Mouse (Mus musculus) neutrophil, adult 5-6 weeks (primary cell): ENCODE data around the gene Tmem170b. TPM values are rescaled to one million over a fixed set of nuclear protein-coding genes. Genes with fewer than 3 reads are reported as not detected.
"Not testable (repeated sequence)": the region's sequence is repeated elsewhere in the genome, so short reads cannot be mapped to it uniquely, and the experiment has no call there.

Experiments
- ATAC-seq: fragments of 151-379, 151-347 bp; 2 replicates; pipeline ENCODE4 v1.8.0; 2017; ENCODE audit warnings: mild to moderate bottlenecking, moderate TSS enrichment; ENCODE audit not compliant: insufficient number of reproducible peaks, poor library complexity, low FRiP score, severe bottlenecking; ENCODE audit errors: extremely low read depth
- total RNA-seq: library from RNA; stranded (forward); fragments of 200-1000 nt; gene quantifications from 2 replicates; pipeline ENCODE4 v1.2.3, GENCODE M21; 2017

Gene Tmem170b
- total RNA-seq, 1 experiment from 2014 or later = 22.5 TPM

GRCm38 (mm10) chr13:41660052-41660793 is 54.5 kb downstream of the Tmem170b start:
- no peak for ATAC-seq

- no peak for ATAC-seq
These were observed 55.4 kb downstream of the Tmem170b start for GRCm38 (mm10) chr13:41661116-41661515.

DNA sequence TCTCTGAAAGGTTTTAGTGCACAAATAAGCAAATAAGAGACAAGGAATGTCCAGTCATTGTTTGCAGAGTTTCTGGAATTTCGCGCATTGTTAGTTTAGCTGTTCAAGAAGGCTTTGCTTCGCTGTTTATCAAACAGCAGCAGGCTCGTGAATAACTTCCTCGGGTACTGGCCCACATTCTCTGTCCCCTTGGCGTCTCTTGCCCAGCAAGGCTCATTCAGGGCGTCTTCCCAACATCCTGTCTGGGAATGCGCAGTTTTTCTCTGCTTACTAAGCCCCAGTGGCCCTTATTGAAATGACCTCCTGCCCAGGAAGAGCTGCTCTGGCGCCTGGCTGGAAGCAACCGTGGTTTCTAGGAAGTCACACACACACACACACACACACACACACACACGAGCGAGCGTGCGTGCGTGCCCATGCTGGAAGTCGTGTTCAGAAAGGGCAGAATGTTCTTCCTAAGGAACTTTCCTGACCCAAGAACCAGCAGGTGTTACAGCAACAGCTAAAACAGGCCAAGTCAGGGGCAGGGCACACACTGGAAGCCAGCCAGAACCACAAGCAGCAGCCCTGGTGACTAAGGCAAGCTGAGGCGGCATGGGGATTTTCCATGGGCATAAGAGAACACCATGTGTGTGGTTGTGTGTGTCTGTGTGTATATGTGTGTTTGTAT is 56.8 kb downstream of the Tmem170b start:
- ATAC-seq = no peak; the same call in 1 of the 2 replicates

DNA sequence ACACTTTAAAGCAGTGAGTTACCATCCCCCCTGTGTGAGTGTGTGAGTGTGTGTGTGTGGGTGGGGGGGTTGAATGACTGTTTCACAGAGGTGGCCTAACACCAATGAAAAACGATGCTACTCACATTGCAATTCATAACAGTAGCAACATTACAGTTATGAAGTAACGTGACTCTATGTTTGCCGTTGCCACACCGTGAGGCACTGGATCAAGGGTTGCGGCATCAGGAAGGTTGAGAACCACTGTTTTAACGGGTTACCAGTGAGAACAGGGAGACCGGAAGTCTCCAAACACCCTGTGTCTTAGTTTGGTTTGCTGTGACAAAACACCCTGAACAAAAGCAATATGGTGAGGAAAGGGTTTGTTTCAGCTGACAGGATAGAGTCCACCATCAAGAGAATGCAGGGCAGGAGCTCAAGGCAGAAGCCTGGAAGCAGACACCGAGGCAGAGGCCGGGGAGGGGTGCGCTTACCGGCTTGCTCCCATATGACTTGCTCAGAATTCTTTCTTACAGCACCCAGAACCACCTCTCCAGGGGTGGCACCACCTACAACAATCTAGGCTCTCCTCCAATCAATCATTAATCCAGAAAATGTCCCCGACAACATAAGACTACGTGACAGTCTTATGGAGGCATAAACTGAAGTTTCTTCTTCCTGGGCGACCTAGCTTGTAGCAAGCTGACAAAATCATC is 57.9 kb downstream of the Tmem170b start:
- no peak for ATAC-seq

DNA sequence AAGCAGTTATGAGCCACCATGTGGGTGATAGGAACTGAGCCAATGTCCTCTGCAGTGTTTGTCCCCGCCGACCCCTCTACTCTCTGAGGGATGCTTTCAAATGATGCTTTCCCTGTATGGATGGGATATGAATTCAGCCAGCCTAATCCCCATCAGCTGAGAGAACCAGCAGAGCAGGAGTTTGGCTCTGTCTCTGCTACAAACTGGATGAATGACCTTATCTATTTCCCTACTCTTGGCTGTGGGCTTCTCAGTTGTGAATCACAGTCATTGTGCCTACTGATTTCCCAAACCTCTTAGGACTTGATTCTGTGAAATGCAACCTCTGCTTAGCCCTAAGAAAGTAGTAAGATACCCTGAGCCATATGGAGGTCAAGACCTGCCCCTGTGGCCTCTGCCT is 64.2 kb downstream of the Tmem170b start:
- no peak for ATAC-seq

GRCm38 (mm10) chr13:41670386-41671130 is 64.9 kb downstream of the Tmem170b start:
- ATAC-seq = no peak

GRCm38 (mm10) chr13:41671136-41671705 is 65.5 kb downstream of the Tmem170b start:
- no peak for ATAC-seq

DNA sequence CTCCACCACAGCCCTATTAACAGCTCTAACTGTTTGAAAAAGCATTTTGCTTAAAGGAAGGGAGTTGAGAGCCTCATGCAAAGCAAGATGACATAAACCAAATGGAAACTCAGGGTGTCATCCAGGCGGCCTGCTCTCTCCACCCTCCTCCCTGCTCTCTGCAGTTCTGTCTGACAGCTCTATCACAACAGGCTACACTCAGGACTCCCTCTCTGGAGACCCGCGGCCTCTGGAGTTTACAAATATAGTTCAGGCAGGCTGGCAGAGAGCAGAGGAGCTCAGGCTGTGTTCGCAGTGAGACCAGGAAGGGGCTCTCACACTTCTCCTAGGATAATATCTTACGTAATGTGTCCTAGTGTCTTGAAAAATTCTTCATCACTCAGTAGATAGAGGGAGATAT is 67.2 kb downstream of the Tmem170b start:
- not testable (repeated sequence) for ATAC-seq

DNA sequence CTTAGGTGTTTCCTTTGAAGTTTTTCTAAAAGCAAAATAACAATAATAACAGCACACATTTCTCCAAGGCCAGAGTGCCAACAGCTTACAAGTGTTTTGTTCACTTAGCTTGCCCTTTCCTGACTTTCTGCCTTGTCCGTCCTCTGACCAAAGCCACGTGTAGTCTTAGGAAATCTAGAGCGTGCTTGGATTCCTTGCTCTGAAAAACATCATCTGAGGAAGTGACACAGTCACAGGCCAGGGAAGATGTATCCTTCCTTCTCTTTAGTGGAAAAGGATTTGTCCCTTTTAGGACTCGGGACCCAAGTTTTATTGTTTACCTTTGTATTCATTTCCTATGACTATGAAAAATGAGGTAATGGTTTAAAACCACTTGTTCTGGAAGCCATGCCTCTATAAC is 67.8 kb downstream of the Tmem170b start:
- no peak for ATAC-seq

DNA sequence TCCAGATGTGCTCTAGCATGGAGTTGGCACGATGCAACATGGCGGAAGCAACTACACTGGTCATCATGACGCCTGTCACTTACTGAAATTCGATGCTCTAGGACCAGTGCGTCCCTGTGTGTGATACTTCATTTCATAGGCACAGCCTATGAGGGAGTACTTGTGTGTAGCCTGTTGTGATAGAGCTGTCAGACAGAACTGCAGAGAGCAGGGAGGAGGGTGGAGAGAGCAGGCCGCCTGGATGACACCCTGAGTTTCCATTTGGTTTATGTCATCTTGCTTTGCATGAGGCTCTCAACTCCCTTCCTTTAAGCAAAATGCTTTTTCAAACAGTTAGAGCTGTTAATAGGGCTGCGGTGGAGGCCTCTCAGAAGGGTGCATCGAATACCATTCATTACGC is 68.9 kb downstream of the Tmem170b start:
- ATAC-seq = not testable (repeated sequence)

DNA sequence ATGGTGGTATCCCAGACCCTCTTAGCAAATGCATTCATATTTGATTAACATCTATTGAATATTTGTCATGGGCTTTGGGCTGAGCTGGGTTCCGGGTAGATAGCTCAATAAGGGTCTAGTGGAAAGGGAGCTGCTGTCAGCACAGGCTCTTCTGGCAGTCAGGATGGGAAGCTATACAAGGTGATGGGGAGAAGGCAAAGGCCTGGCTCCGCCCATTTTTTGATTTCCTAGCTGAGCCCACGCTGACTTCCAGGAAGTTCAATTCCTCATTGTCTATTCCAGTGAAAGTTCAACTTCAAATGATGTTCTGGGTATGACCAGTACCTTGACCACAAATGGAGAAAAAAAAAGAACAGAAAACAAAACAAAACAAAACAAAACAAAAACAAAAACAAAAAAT is 69.8 kb downstream of the Tmem170b start:
- ATAC-seq = no peak

- no peak for ATAC-seq
These were observed 70.5 kb downstream of the Tmem170b start for GRCm38 (mm10) chr13:41675966-41676835.

- no peak for ATAC-seq
These were observed 71.1 kb downstream of the Tmem170b start for GRCm38 (mm10) chr13:41676836-41677186.

DNA sequence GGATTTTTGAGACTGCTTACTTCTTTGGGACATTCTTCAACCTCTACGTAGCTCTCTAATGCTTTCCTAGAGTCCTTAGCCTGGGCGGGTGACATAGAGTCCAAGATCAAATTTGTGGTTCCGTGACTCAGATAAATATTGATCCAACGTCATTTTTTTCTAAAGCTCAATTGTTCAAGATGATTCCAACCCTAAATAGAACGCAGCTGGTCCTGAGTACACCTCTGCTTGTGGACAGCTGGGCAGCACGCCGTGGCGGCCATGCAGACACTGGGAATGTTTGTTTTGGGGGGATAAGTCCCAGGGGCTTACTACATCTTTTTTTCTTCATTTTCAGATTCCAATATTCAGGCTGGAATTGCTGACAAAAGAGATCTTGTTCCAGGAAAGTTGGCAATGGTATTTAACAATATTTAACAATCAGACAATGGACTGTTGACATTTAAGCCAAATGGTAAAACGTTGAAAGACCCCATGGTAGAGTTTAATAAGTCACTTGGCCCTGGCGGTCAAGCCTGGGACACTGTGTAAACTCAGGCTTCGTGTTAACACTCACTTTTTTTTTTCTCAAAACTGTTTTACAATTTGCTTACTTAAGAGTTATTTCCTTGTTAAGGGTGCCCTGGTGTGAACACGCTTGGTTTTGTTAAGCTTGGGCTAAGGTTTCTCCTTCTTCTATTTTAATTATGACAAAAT is 75.3 kb downstream of the Tmem170b start:
- no peak for ATAC-seq

GRCm38 (mm10) chr13:41682341-41683119 is 76.8 kb downstream of the Tmem170b start:
- ATAC-seq = no peak

GRCm38 (mm10) chr13:41683356-41684012 is 77.8 kb downstream of the Tmem170b start:
- ATAC-seq = no peak
